Mouse (Mus musculus) lung, embryonic 14.5 days (tissue): Measurements from ENCODE around the gene Gm10964. TPM values are rescaled to one million over a fixed set of nuclear protein-coding genes. Genes with fewer than 3 reads are reported as not detected.

Experiments used
- ATAC-seq: fragments of 200-750 bp; cut with Nextera tagmentation; 2 replicates; pipeline ENCODE4 v1.8.0; 2017; ENCODE audit warnings: mild to moderate bottlenecking, moderate TSS enrichment, moderate library complexity; ENCODE audit not compliant: insufficient read depth
- DNase-seq: peaks from one replicate; pipeline ENCODE4 v3.0.0-alpha.2; 2015
- H3K27ac ChIP-seq: fragments of 300-500 bp; sonication (generic); 2 replicates; pipeline ENCODE4 v1.5.1; 2014; ENCODE audit warnings: low read depth, mild to moderate bottlenecking, moderate library complexity
- H3K27me3 ChIP-seq: fragments of 300-500 bp; sonication (generic); 2 replicates; pipeline ENCODE4 v1.6.1; 2014; ENCODE audit warnings: low read length, control low read depth; ENCODE audit not compliant: insufficient read depth
- H3K36me3 ChIP-seq: fragments of 300-500 bp; sonication (generic); 2 replicates; pipeline ENCODE4 v1.6.1; 2014; ENCODE audit warnings: control low read depth; ENCODE audit not compliant: insufficient read depth
- H3K4me1 ChIP-seq: fragments of 300-500 bp; sonication (generic); 2 replicates; pipeline ENCODE4 v1.6.1; 2014; ENCODE audit warnings: antibody characterized with exemption, control low read depth; ENCODE audit not compliant: insufficient read depth
- H3K4me2 ChIP-seq: fragments of 300-500 bp; sonication (generic); 2 replicates; pipeline ENCODE4 v1.6.1; 2014; ENCODE audit warnings: mild to moderate bottlenecking
- H3K4me3 ChIP-seq: fragments of 300-500 bp; sonication (generic); 2 replicates; pipeline ENCODE4 v1.5.1; 2014; ENCODE audit warnings: low read depth, low read length
- H3K9ac ChIP-seq: fragments of 300-500 bp; sonication (generic); 2 replicates; pipeline ENCODE4 v1.6.1; 2014
- H3K9me3 ChIP-seq: fragments of 300-500 bp; sonication (generic); 2 replicates; pipeline ENCODE4 v1.6.1; 2016; ENCODE audit warnings: low read depth, low read length, control low read depth
- CTCF ChIP-seq: IDR thresholded peaks from 2 replicates; pipeline ENCODE4 v1.5.1; 2016; ENCODE audit warnings: antibody characterized with exemption, low read depth
- WGBS: fragments of 180-500 bp; shearing (Covaris S2); extraction: QIAGEN DNeasy Blood & Tissue Kit; methylation state at CpG from one replicate; pipeline ENCODE4 v1.1.7; 2014; 5-methylcytosine and 5-hydroxymethylcytosine counted together
- polyA plus RNA-seq: library from polyadenylated mRNA; unstranded; fragments of >200 nt; fragmentation: Nextera tagmentation; extraction: Ambion mirVana; gene quantifications from 2 replicates; pipeline ENCODE4 v1.2.1, GENCODE M21; 2014

Gm10964 gene
- polyA plus RNA-seq, result not detected in 2 replicates

- Histone ChIP-seq H3K9me3 (no peaks in the 10 kb centered on the region), H3K27ac (peak within 1 kb of the TSS; percentile 97), H3K27me3 (no peaks in the 10 kb centered on the region), H3K9ac (peak within 1 kb of the TSS; percentile 53), H3K4me3 (peak within 1 kb of the TSS; percentile 35), H3K4me1 (peaks cover 22% of the 10 kb centered on the region), H3K36me3 (peaks cover 20% of the 10 kb centered on the region), H3K4me2 (peak within 1 kb of the TSS; percentile 69)
- ATAC-seq (no peak), DNase-seq (no peak)
- TF ChIP-seq CTCF, result no peak
- WGBS, result 77% methylated on average over 1 of the region's 1 CpGs
These were observed at the start of gene Gm10964 for GRCm38 (mm10) chr3:103739329-103739728. Gene Gm10964, plus strand, starts transcription at chr3:103739366.

DNA sequence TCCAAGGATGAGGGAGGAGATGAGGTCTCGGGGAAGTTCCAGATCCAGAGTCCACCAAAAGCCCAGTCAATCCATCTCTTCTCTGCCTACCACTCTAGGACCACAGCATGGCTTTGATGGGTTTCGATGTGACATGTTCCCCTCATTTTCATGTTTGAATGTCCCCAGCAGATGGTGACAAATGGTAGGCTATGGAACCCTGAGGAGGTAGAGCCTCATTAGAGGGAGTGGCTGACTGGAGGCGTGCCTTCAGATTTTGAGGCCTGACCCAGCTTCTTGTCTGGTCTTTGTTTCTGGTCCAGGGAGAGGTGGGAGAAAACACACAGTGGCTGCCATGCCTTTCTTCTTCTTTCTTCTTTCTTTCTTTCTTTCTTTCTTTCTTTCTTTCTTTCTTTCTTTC is 48.7 kb upstream of the Gm10964 start:
- H3K36me3 ChIP-seq, result no peaks in the 10 kb centered on the region
- H3K9ac ChIP-seq, result no peak overlapping the region
- H3K9me3 ChIP-seq, result no peaks in the 10 kb centered on the region
- H3K27me3 ChIP-seq, result no peaks in the 10 kb centered on the region
- H3K27ac ChIP-seq, result no peak overlapping the region
- ATAC-seq (no peak), DNase-seq (peak; percentile 44)
- 74% methylated on average over 3 of the region's 3 CpGs for WGBS
- peak; percentile 35 for TF ChIP-seq CTCF
- H3K4me3 ChIP-seq, result no peak overlapping the region
- H3K4me2 ChIP-seq, result no peak overlapping the region
- no peaks in the 10 kb centered on the region for H3K4me1 ChIP-seq

DNA sequence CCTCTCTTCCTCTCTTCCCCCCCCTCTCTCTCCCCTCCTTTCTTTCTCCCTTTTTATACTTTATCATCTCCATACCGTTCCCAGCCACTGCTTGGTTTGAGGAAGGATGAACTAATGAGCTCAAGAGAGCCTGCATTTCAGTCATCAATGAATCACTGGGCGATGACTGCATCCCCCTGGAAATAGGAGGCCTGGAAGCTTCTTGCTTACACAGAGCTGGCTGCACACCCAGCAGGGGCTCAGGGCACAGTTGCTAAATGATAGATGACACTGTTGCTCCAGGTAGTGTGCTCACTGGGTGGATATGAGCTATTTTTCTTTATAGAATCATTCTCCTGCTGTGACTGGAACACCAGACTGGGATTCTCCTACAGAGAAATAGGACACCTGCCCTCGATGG is 43.6 kb upstream of the Gm10964 start:
- Histone ChIP-seq H3K4me3 (no peak overlapping the region), H3K36me3 (no peaks in the 10 kb centered on the region), H3K9ac (no peak overlapping the region), H3K27me3 (no peaks in the 10 kb centered on the region), H3K27ac (no peak overlapping the region), H3K9me3 (no peaks in the 10 kb centered on the region), H3K4me1 (no peaks in the 10 kb centered on the region), H3K4me2 (no peak overlapping the region)
- ATAC-seq, result no peak
- no peak for DNase-seq
- TF ChIP-seq CTCF, result no peak
- 57% methylated on average over 3 of the region's 3 CpGs for WGBS

DNA sequence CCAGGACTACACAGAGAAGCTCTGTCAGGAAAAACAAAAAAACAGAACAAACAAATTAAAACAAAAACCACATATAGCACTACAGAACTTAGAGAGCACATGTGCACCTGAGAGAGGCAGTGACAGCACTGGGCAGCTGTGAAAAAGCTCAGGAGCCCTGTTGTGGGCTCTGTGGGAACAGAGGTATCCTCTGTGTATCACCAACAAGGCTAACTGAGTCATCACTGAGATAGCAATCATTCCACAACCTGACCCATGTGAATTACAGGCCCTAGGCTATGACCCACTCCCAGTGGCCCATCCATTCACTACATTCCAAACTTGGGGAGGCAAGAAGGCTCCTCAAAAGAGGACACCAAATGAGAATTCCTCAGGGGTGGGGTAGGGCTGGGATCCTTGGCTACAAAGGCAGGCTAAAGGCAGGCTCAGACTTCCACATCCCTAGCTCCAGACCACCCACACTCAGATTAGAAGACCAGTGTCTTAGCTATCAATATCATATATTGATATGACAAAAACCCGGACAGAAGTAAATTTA is 42.7 kb upstream of the Gm10964 start:
- H3K4me3 ChIP-seq, result no peak overlapping the region
- H3K9ac ChIP-seq, result no peak overlapping the region
- no peak overlapping the region for H3K4me2 ChIP-seq
- no peak for TF ChIP-seq CTCF
- no peaks in the 10 kb centered on the region for H3K36me3 ChIP-seq
- ATAC-seq, result no peak
- DNase-seq, result no peak
- no peaks in the 10 kb centered on the region for H3K9me3 ChIP-seq
- 76% methylated on average over 1 of the region's 1 CpGs for WGBS
- H3K27me3 ChIP-seq, result no peaks in the 10 kb centered on the region
- no peak overlapping the region for H3K27ac ChIP-seq
- no peaks in the 10 kb centered on the region for H3K4me1 ChIP-seq

GRCm38 (mm10) chr3:103704661-103705060 is 34.5 kb upstream of the Gm10964 start:
- Histone ChIP-seq H3K9ac (no peak overlapping the region), H3K36me3 (no peaks in the 10 kb centered on the region), H3K4me3 (no peak overlapping the region), H3K27me3 (no peaks in the 10 kb centered on the region), H3K27ac (no peak overlapping the region), H3K4me1 (no peaks in the 10 kb centered on the region), H3K9me3 (no peaks in the 10 kb centered on the region), H3K4me2 (no peak overlapping the region)
- ATAC-seq, result no peak
- no peak for TF ChIP-seq CTCF
- peak; percentile 7 for DNase-seq
- 62% methylated on average over 6 of the region's 6 CpGs for WGBS

GRCm38 (mm10) chr3:103705426-103705825 is 33.7 kb upstream of the Gm10964 start:
- no peak overlapping the region; the same call in 1 of the 2 replicates for H3K27ac ChIP-seq
- ATAC-seq (no peak), DNase-seq (peak; percentile 23)
- H3K4me1 ChIP-seq, result no peaks in the 10 kb centered on the region
- H3K36me3 ChIP-seq, result no peaks in the 10 kb centered on the region
- no peaks in the 10 kb centered on the region for H3K9me3 ChIP-seq
- H3K4me3 ChIP-seq, result no peak overlapping the region
- H3K9ac ChIP-seq, result no peak overlapping the region
- WGBS, result 63% methylated on average over 12 of the region's 12 CpGs
- no peak for TF ChIP-seq CTCF
- no peak overlapping the region for H3K4me2 ChIP-seq
- H3K27me3 ChIP-seq, result no peaks in the 10 kb centered on the region

DNA sequence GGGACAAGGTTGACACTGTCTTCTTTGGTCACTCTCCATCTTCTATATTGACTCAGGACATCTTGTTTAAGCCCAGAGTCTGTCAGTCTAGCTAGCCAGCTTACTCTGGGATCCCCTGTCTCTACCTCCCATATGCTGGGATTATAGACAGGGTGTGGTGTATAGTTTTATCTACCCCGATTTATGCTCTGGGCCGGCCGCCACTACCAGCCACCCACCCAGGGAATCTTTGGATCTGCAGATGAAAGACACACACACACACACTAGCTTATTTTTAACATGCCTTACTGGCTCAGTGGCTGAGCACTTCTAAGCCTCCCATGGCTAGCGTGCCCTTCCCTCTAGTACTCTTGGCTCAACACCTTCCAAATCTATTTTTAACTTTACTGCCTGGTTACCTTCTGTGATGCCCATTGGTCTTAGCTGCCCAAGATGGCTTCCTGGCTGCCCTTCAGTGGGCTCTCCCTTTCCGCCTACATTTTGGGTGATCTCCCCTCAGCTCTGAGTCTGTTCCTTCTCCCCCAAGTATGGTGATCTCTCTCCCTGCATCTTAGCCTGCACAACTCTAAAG is 29.6 kb upstream of the Gm10964 start:
- no peak for TF ChIP-seq CTCF
- H3K9me3 ChIP-seq, result no peaks in the 10 kb centered on the region
- ATAC-seq, result no peak
- no peaks in the 10 kb centered on the region for H3K27me3 ChIP-seq
- 81% methylated on average over 5 of the region's 5 CpGs for WGBS
- no peaks in the 10 kb centered on the region for H3K4me1 ChIP-seq
- H3K9ac ChIP-seq, result no peak overlapping the region
- no peak overlapping the region for H3K4me2 ChIP-seq
- H3K4me3 ChIP-seq, result no peak overlapping the region
- H3K27ac ChIP-seq, result no peak overlapping the region
- no peaks in the 10 kb centered on the region for H3K36me3 ChIP-seq
- DNase-seq, result no peak
